Mouse (Mus musculus): ENCODE data around the gene Begain. TPM values are rescaled to one million over a fixed set of nuclear protein-coding genes. Genes with fewer than 3 reads are reported as not detected.

The Begain gene
- polyA plus RNA-seq, 1 experiment from 2014 or later = 4.9 TPM

- H3K27ac ChIP-seq (replicated peaks; ENCODE audit: low read depth, low read length) = no peak overlapping the region
- no peaks in the 10 kb centered on the region for H3K9me3 ChIP-seq (replicated peaks; ENCODE audit: control insufficient read depth, low read length)
- no peaks in the 10 kb centered on the region; the same call in 1 of the 2 replicates for H3K27me3 ChIP-seq (ENCODE audit: control insufficient read depth, insufficient read depth, low read length)
- DNase-seq (ENCODE audit: low spot score) (no peak), ATAC-seq (replicated peaks; ENCODE audit: insufficient number of reproducible peaks, low FRiP score, low TSS enrichment, low read depth) (no peak)
- no peak overlapping the region for H3K4me2 ChIP-seq (ENCODE audit: low read depth, low read length)
- no peaks in the 10 kb centered on the region for H3K36me3 ChIP-seq (replicated peaks; ENCODE audit: control insufficient read depth, insufficient read depth, low read depth, low read length)
- H3K4me3 ChIP-seq (ENCODE audit: low read depth, low read length) = no peak overlapping the region
- H3K4me1 ChIP-seq (ENCODE audit: control insufficient read depth, insufficient read depth, low read length) = no peaks in the 10 kb centered on the region
- no peak overlapping the region for H3K9ac ChIP-seq (replicated peaks; ENCODE audit: low read length)
- WGBS = 89% methylated on average over 7 of the region's 7 CpGs
Measured at GRCm38 (mm10) chr12:109045581-109045980, 22.4 kb downstream of the Begain start.

- Histone ChIP-seq H3K9ac (replicated peaks; ENCODE audit: low read length) (no peak overlapping the region), H3K4me2 (ENCODE audit: low read depth, low read length) (no peak overlapping the region), H3K36me3 (replicated peaks; ENCODE audit: control insufficient read depth, insufficient read depth, low read depth, low read length) (no peaks in the 10 kb centered on the region), H3K4me1 (ENCODE audit: control insufficient read depth, insufficient read depth, low read length) (no peaks in the 10 kb centered on the region), H3K9me3 (replicated peaks; ENCODE audit: control insufficient read depth, low read length) (no peaks in the 10 kb centered on the region), H3K27me3 (ENCODE audit: control insufficient read depth, insufficient read depth, low read length) (no peaks in the 10 kb centered on the region), H3K27ac (replicated peaks; ENCODE audit: low read depth, low read length) (no peak overlapping the region), H3K4me3 (ENCODE audit: low read depth, low read length) (no peak overlapping the region)
- ATAC-seq (replicated peaks; ENCODE audit: insufficient number of reproducible peaks, low FRiP score, low TSS enrichment, low read depth) (0 out of 2 replicates have a peak, but pooled peaks have one; percentile 40), DNase-seq (ENCODE audit: low spot score) (peak; percentile 47)
- 26% methylated on average over 5 of the region's 5 CpGs for WGBS
Measured at GRCm38 (mm10) chr12:109044497-109044896, 23.5 kb downstream of the Begain start.

- Histone ChIP-seq H3K9ac (replicated peaks; ENCODE audit: low read length) (no peak overlapping the region), H3K27me3 (ENCODE audit: control insufficient read depth, insufficient read depth, low read length) (0 out of 2 replicates have a peak, but pooled peaks cover 2% of the 10 kb centered on the region), H3K36me3 (replicated peaks; ENCODE audit: control insufficient read depth, insufficient read depth, low read depth, low read length) (no peaks in the 10 kb centered on the region), H3K4me1 (ENCODE audit: control insufficient read depth, insufficient read depth, low read length) (no peaks in the 10 kb centered on the region), H3K27ac (replicated peaks; ENCODE audit: low read depth, low read length) (no peak overlapping the region), H3K9me3 (replicated peaks; ENCODE audit: control insufficient read depth, low read length) (no peaks in the 10 kb centered on the region), H3K4me2 (ENCODE audit: low read depth, low read length) (no peak overlapping the region), H3K4me3 (ENCODE audit: low read depth, low read length) (no peak overlapping the region)
- 83% methylated on average over 7 of the region's 7 CpGs for WGBS
- DNase-seq (ENCODE audit: low spot score) (no peak), ATAC-seq (replicated peaks; ENCODE audit: insufficient number of reproducible peaks, low FRiP score, low TSS enrichment, low read depth) (no peak)
Measured at GRCm38 (mm10) chr12:109039311-109039710, 28.7 kb downstream of the Begain start.

- no peak overlapping the region for H3K27ac ChIP-seq (replicated peaks; ENCODE audit: low read depth, low read length)
- H3K4me1 ChIP-seq (ENCODE audit: control insufficient read depth, insufficient read depth, low read length) = peaks cover 3% of the 10 kb centered on the region; the same call in 1 of the 2 replicates
- no peak overlapping the region for H3K4me3 ChIP-seq (ENCODE audit: low read depth, low read length)
- 32% methylated on average over 14 of the region's 14 CpGs for WGBS
- H3K9ac ChIP-seq (replicated peaks; ENCODE audit: low read length) = no peak overlapping the region
- ATAC-seq (replicated peaks; ENCODE audit: insufficient number of reproducible peaks, low FRiP score, low TSS enrichment, low read depth) (no peak), DNase-seq (ENCODE audit: low spot score) (no peak)
- H3K36me3 ChIP-seq (replicated peaks; ENCODE audit: control insufficient read depth, insufficient read depth, low read depth, low read length) = no peaks in the 10 kb centered on the region
- peaks cover 12% of the 10 kb centered on the region for H3K27me3 ChIP-seq (ENCODE audit: control insufficient read depth, insufficient read depth, low read length)
- H3K9me3 ChIP-seq (replicated peaks; ENCODE audit: control insufficient read depth, low read length) = 0 out of 2 replicates have a peak, but pooled peaks cover 2% of the 10 kb centered on the region
- H3K4me2 ChIP-seq (ENCODE audit: low read depth, low read length) = no peak overlapping the region
Measured at GRCm38 (mm10) chr12:109038179-109038819, 29.7 kb downstream of the Begain start.

GRCm38 (mm10) chr12:109037026-109037425, 31.0 kb downstream of the Begain start:
- Histone ChIP-seq H3K9ac (replicated peaks; ENCODE audit: low read length) (no peak overlapping the region), H3K4me2 (ENCODE audit: low read depth, low read length) (no peak overlapping the region), H3K9me3 (replicated peaks; ENCODE audit: control insufficient read depth, low read length) (0 out of 2 replicates have a peak, but pooled peaks cover 2% of the 10 kb centered on the region), H3K36me3 (replicated peaks; ENCODE audit: control insufficient read depth, insufficient read depth, low read depth, low read length) (no peaks in the 10 kb centered on the region), H3K4me1 (ENCODE audit: control insufficient read depth, insufficient read depth, low read length) (peaks cover 3% of the 10 kb centered on the region; the same call in 1 of the 2 replicates), H3K4me3 (ENCODE audit: low read depth, low read length) (no peak overlapping the region), H3K27me3 (ENCODE audit: control insufficient read depth, insufficient read depth, low read length) (peaks cover 20% of the 10 kb centered on the region), H3K27ac (replicated peaks; ENCODE audit: low read depth, low read length) (no peak overlapping the region)
- ATAC-seq (replicated peaks; ENCODE audit: insufficient number of reproducible peaks, low FRiP score, low TSS enrichment, low read depth) (no peak), DNase-seq (ENCODE audit: low spot score) (no peak)
- 89% methylated on average over 2 of the region's 2 CpGs for WGBS

- Histone ChIP-seq H3K27ac (replicated peaks; ENCODE audit: low read depth, low read length) (no peak overlapping the region), H3K4me3 (ENCODE audit: low read depth, low read length) (no peak overlapping the region), H3K9me3 (replicated peaks; ENCODE audit: control insufficient read depth, low read length) (no peaks in the 10 kb centered on the region), H3K4me1 (ENCODE audit: control insufficient read depth, insufficient read depth, low read length) (no peaks in the 10 kb centered on the region), H3K4me2 (ENCODE audit: low read depth, low read length) (no peak overlapping the region), H3K9ac (replicated peaks; ENCODE audit: low read length) (no peak overlapping the region), H3K36me3 (replicated peaks; ENCODE audit: control insufficient read depth, insufficient read depth, low read depth, low read length) (no peaks in the 10 kb centered on the region), H3K27me3 (ENCODE audit: control insufficient read depth, insufficient read depth, low read length) (no peaks in the 10 kb centered on the region)
- 54% methylated on average over 9 of the region's 9 CpGs for WGBS
- no peak for ATAC-seq (replicated peaks; ENCODE audit: insufficient number of reproducible peaks, low FRiP score, low TSS enrichment, low read depth)
- DNase-seq (ENCODE audit: low spot score) = no peak
Measured at GRCm38 (mm10) chr12:109023780-109024179, 44.2 kb downstream of the Begain start.

- H3K27ac ChIP-seq (replicated peaks; ENCODE audit: low read depth, low read length) = no peak overlapping the region
- no peak overlapping the region for H3K4me2 ChIP-seq (ENCODE audit: low read depth, low read length)
- H3K9ac ChIP-seq (replicated peaks; ENCODE audit: low read length) = no peak overlapping the region
- 88% methylated on average over 5 of the region's 5 CpGs for WGBS
- no peaks in the 10 kb centered on the region for H3K9me3 ChIP-seq (replicated peaks; ENCODE audit: control insufficient read depth, low read length)
- H3K27me3 ChIP-seq (ENCODE audit: control insufficient read depth, insufficient read depth, low read length) = no peaks in the 10 kb centered on the region
- no peak for DNase-seq (ENCODE audit: low spot score)
- H3K4me1 ChIP-seq (ENCODE audit: control insufficient read depth, insufficient read depth, low read length) = no peaks in the 10 kb centered on the region
- H3K4me3 ChIP-seq (ENCODE audit: low read depth, low read length) = no peak overlapping the region
- ATAC-seq (replicated peaks; ENCODE audit: insufficient number of reproducible peaks, low FRiP score, low TSS enrichment, low read depth) = no peak
- no peaks in the 10 kb centered on the region for H3K36me3 ChIP-seq (replicated peaks; ENCODE audit: control insufficient read depth, insufficient read depth, low read depth, low read length)
Measured at GRCm38 (mm10) chr12:109022966-109023365, 45.1 kb downstream of the Begain start.

GRCm38 (mm10) chr12:109022181-109022691, 45.8 kb downstream of the Begain start:
- Histone ChIP-seq H3K36me3 (replicated peaks; ENCODE audit: control insufficient read depth, insufficient read depth, low read depth, low read length) (no peaks in the 10 kb centered on the region), H3K4me2 (ENCODE audit: low read depth, low read length) (no peak overlapping the region), H3K4me3 (ENCODE audit: low read depth, low read length) (no peak overlapping the region), H3K27ac (replicated peaks; ENCODE audit: low read depth, low read length) (no peak overlapping the region), H3K9me3 (replicated peaks; ENCODE audit: control insufficient read depth, low read length) (no peaks in the 10 kb centered on the region), H3K4me1 (ENCODE audit: control insufficient read depth, insufficient read depth, low read length) (no peaks in the 10 kb centered on the region), H3K27me3 (ENCODE audit: control insufficient read depth, insufficient read depth, low read length) (no peaks in the 10 kb centered on the region), H3K9ac (replicated peaks; ENCODE audit: low read length) (no peak overlapping the region)
- 83% methylated on average over 10 of the region's 10 CpGs for WGBS
- ATAC-seq (replicated peaks; ENCODE audit: insufficient number of reproducible peaks, low FRiP score, low TSS enrichment, low read depth) = no peak
- DNase-seq (ENCODE audit: low spot score) = no peak

All from embryonic facial prominence, embryonic 11.5 days (tissue).